Mouse (Mus musculus) urinary bladder, postnatal 36 days (tissue): Measurements from ENCODE around the gene Fpr1.
"Not testable (repeated sequence)": the region's sequence is repeated elsewhere in the genome, so short reads cannot be mapped to it uniquely, and the experiment has no call there.

Experiments used
- DNase-seq, 2 experiments: peaks; one replicate each; pipeline ENCODE4 v3.0.0; 2022; ENCODE audit warnings: low spot score in 2 of 2, mixed read lengths in 1 of 2

Fpr1 gene

DNA sequence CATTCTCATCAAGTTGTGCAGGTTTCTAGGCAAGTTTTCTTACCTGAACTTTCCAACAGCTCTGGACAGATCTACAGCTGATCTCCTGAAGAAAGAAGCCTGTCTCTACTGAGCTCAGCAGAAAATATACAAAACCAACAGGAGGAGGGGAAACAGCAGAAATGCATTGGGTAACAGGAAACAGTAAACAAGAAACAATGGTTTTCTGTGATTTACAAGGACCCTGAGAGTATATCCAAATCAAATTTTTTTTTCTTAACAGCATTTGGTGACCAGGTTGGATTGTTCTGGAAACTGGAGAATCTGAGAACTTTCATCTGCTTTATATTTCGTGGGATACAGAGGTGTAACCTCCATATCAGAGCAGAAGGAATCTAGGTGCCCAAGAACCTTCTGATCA lies at the start of gene Fpr1:
Gene Fpr1, minus strand, starts transcription at position 101 of the 400 bp plus-strand sequence.
- DNase-seq = no peak

DNA sequence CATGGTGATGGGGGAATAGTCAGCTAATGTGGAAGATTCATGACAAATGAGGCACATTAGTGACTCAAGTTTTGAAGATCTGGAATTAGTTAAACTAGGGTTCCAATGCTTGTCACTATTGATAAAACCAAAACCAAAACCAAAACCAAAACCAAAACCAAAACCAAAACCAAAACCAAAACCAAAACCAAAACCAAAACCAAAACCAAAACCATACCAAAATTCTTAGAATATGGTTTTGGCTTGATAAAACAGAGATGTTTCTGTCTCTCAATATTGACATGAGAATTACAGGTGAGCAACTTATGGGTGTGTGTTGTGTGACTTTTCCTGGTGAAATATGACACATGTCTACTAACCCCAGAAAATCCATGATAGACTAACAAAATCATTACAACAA lies 34.0 kb upstream of the Fpr1 start:
- no peak for DNase-seq

DNA sequence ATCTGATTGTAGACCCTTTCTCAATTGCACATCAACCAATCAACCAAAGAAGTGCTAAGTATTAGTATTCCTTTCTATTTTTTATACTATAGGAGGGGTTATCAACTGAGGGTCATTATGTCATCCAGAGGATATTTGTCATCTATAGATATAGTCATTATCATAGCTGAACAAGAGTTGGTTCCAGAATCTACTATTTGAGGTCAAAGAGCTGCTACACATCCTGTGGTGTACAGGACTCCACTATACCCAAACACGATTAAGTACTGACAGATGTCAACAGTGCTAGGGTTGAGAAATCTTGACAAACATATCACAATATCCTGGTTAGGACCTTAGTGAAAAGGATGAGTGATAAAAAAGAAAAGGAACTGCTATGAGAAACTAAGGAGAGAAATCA lies 33.6 kb upstream of the Fpr1 start:
- DNase-seq = no peak

DNA sequence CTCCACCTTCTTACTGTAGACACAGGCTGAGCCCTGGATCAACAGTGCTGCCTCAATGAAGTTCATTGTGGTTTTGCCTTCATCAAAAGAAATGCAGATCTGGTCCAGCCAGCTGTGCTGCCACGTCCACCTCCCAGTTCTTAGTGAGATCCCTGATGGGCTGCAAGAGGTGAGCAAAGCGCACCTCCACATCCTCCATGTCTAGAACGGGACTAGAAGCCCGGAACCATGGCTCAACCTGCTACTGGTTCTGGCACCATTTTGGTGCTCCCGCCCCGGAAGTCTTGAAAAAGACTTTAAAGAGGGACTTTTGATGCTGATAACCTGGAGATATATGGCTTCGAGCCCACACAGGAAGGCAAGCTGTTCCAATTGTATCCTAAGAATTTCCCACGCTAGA lies 28.9 kb upstream of the Fpr1 start:
- not testable (repeated sequence) for DNase-seq

DNA sequence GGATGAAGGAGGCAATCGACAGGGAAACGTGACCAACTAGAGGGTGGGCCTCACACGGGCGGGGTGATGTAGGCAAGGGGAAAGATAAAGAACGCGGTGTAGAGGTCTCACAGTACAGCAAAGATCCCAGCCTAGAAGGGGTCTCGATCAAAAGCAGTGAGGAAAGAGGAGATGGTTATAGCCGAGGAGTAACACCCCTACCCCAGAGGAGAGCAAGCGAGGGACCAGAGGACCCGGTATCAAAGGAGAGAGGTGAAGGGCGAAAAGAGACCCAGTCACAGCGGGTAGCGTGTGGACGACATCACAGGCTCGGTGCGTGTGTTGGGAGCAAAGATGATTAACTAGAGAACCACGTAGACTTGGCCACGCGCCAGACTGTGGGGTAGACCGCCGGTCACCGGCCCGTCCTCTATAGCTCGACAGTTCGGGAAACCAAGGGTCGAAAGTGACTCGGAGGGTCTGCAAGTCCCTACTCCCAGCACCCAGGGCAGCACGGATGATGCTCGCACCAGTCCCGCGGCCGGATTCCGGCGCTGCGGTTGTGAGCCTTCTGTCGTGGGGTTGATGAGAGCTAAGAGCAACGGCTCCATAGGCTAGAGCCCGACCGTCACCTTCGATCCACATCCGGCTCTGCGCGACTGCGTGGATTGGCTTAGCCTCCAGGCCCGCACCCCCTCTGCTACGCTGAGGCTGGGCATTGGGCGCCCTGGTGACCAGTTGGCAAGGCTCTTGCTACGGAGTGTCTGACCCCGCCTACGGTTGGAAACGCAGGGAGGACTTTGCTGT lies 26.1 kb upstream of the Fpr1 start:
- DNase-seq = peak; percentile 81 to 85

DNA sequence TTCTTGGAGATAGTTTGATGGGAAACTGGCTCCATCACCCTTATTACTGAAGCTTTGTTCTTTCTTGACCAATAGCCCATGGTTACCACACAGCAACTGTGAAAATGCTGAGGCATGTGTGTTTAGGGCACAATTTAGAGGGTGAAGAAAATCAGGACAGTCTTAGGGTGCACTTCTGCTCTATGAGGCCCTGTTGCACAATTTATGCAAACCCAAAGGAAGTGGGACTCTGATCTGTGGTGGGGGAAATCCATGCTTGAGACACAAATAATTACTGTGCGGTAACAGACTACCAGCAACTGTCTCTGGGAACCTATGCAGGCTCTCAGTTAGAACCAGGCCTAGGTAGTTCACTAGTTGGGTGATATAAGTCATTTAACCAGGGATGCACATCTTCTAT lies 17.0 kb upstream of the Fpr1 start:
- no peak for DNase-seq

DNA sequence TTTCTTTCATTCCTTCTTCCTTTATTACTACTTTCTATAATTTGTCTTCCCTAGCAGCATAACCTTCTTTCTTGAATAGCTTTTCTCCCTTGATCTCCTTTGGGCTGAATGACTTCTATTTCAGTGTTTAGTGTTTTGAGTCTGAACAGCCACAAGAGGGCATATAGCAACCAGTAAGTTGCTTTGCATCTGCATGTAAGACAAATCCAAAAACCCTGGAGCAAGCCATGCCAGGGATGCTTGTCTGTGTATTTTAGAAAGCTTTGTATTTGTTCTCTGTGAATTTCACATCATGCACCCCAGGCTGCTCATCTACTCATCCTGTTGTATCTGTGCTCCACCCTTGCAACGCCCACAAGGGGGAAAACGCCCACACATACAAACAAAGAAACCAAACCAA lies 15.5 kb upstream of the Fpr1 start:
- no peak for DNase-seq

DNA sequence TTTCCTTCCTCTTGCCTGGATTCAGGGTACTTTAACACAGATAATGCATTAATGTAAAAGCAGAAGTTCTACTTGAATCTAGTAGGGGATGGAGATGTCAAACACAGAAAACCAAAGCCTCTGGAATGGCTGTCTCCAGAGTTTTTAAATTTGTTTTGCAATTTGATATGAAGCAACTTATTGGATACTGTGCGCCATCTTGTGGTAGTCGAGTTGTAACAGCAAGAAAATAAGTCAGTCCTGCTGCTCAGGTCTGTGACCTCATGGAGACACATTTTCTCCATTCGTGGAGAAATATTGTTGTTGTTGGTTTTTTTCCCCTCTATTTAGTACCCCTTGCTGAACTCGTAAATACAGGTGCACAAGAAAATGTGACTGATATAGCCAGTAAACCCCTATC lies 12.3 kb upstream of the Fpr1 start:
- peak in 1 of 2 experiments; percentile 17 for DNase-seq

DNA sequence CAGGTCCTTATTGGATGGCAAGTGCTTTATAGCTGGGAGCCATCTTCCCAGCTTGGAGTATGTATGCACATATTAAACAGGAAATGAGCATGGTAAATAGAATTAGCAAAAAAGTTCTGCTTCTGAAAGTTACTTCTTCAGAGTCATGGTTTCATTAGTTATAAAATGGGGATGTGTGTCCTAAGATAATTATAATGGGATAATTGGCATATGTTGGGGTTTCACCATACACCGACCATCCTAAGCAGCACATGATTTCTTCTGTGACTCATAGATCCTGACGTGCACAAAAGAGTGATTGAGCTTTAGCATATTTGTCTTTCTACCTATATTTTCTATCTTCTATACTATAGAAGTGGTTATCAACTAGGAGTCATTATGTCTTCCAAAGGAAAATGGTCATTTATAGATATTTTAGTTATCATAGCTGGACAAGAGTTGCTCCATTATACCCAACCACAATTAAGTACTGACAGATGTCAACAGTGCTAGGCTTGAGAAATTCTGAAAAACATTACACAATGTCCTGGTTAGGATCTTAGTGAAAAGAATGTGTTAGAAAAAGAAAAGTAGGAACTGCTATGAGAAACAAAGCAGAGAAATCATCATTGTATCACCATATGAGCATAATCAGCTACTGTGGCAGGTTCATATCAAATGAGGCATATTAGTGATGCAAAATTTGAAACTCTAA lies 6.1 kb upstream of the Fpr1 start:
- no peak for DNase-seq

DNA sequence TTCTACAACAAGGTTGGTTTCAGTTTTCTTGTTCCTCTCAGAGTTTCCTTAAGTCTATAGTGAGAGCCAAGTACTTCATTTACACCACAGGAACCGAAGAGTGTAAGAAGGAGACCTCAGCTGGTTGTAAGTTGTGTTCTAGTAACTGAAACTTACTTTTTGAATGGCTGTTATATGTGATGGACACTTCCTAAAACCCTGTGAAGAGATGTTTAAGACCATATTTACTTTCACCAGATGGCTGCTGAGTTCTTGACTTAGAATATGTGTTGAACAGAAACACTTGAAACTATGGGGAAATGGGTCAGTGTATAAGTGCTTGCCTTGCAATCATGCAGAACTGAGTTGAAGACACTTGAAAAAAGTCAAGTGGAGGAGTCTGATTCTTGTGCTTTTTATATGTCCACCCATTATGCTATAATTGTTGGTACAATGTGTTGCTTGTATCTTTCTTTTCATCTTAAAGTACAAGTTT lies 4.1 kb upstream of the Fpr1 start, which contains the start of the genes Fpr2 and Fpr3:
Gene Fpr2, plus strand, starts transcription at position 51 of the 475 bp plus-strand sequence.
Gene Fpr3, plus strand, starts transcription at position 79 of the 475 bp plus-strand sequence.
- no peak for DNase-seq

DNA sequence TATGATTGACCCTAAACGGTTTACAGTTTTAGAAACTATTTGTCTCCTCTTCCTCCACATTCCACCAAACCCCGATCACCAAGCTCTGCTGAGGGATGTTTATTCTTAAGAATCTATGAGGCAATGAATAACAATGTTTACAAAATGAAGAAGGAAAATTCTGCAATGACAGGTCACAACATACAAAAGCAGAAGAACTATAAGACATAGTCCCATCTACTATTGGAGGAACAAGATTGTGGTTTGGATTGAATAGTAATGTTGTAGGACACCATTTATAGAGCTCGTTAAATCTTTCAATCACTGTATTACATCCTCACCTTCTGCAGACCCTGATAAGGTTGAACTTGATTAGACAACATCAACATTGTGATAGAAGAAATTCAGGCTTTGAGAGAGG lies 1.1 kb downstream of the Fpr1 start:
- DNase-seq = no peak

DNA sequence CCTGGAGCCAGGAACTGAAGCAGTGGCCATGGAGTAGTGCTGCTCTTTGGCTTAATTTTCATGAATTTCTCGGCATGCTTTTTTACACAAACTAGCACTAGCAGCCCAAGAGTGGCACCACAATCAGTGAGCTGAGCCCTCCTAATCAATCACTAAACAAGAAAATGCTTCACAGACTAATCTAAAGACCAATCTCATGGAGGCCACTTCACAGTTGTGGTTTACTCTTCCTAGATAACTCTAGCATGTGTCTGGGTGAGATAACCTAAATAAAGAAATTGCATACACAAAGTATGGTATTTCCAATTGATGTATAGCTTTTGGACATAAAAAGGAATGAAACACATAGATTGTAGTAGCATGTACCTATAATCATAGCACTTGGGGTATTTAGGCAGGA lies 4.4 kb downstream of the Fpr1 start:
- no peak for DNase-seq

DNA sequence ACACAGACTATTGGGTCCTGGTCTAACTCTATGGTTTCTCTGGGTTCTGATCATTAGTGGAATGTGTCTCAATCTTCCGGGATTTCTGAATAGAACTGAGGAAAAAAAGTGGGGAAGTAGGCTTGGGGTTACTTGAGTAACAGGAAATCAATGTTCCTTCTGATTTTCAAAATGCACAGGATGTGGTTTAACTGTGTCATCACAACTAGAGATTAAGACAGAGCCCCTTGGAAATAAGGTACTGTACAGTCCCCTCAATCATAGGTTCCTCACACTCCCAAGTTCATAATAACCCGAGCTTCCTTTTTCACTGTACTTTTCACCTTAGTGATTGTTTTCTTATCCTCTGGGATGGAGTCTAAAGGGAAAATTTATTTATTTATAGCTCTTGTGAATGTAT lies 12.0 kb downstream of the Fpr1 start:
- DNase-seq = no peak

DNA sequence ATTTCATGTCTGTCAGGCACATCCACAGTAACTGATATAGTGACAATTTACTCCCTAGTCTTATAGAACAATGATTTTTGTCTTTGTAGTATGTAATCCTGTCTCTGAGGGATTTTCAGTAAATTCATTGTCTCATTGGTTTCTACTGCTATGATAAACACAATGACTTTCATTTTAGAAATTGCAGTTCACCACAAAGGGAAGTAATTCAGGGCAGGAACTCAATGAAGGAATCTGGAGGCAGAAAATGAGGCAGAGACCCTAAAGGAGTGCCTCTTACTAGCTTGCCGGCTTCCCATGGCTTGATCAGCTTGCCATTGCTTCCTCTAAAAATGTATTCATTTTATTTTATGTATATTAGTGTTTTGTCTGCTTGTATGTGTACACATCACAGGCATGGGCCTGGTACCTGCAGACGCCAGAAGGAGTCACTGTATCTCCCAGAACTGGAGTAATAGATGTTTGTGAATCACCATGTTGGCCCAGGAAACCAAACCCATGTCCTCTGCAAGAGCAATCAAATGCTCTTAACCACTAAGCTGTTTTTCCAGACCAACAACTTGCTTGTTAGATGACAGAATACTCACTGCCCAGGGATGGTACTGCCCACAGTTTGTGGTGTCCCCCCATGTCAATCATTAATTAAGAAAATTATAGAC lies 12.7 kb downstream of the Fpr1 start:
- DNase-seq = no peak

DNA sequence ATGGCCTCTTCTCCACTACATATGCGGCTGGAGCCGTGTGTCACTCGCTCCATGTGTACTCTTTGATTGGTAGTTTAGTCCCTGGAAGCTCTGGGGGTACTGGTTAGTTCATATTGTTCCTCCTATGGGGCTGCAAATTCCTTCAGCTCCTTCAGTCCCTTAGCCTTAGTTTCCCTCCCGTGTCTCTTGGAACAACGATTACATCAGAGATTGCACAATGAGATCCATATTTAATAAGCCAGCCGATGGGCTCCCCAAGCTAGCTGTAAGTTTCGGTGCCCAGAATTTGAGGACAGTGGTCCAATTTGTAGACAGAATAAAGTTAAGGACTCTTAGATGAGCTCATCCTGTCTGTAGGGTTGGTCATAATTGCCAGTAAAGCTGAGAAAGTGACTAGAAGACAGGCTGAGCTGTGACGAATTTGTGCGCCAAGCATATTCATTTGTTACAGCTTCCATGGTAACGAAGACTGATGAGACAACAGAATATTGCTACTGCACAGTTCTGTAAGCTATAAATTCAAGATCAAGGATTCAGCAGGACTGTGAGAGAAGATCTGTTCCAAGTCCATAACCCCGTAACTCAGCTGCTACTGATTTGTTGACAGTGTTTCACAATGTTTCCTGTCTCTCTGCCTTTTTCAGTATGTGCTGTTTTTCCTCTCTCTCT lies 16.8 kb downstream of the Fpr1 start:
- DNase-seq = no peak

DNA sequence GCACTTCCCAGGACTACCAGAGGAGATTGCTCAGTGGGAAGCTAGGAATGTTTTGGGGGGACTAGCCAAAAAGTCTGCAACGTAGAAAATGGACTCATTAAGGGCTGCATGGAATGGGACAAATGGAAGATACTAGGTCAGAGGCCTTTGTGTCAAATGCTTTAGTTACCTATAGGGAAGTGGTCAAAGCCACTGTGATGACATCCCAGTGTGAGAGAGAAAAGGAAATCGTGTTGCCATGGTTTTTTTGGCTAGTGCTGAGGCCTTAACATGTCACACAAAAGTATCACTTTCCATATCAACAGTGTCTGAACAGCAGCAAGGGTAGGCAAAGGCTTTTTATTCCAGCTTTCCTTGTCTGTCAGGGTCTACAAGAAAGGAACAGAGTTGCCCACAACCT lies 18.6 kb downstream of the Fpr1 start:
- no peak for DNase-seq

DNA sequence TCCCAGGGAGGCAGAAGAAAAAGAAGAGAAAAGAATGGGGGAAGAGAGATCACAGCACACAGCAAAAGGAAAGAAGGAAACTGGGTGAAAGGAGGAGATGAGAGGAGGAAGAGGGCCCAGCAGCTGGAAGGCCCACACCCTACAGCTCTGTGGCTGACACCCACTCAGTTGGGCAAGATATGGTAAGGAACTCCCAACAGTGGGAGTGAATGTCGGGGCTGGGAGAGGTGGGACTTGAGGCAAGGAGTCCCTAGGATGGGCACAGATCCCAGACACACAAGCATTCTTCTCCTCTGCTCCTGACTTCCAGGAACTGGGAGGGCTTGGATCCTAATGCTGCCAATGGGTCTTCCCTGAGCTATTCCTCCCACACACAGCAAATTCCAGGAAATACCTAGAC lies 21.4 kb downstream of the Fpr1 start:
- DNase-seq = peak in 1 of 2 experiments; percentile 27

DNA sequence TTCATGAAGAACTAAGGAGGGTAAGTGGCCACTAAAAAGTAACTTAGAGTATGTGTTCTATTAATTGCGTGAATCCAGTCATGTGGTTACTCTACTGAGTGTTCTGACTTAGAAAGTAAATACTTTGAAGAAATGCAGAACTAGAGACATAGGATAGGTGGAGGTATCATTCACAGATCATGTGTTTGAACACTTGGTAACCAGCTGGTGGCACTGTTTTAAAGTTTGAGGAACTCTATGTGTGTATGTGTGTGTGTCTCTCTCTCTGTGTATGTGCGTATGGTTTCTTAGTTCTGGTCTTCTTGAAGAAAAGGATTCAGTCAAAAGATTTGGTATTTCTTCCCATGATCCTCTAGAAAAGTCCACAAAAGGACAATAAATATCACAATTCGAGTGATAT lies 23.6 kb downstream of the Fpr1 start:
- DNase-seq = no peak

DNA sequence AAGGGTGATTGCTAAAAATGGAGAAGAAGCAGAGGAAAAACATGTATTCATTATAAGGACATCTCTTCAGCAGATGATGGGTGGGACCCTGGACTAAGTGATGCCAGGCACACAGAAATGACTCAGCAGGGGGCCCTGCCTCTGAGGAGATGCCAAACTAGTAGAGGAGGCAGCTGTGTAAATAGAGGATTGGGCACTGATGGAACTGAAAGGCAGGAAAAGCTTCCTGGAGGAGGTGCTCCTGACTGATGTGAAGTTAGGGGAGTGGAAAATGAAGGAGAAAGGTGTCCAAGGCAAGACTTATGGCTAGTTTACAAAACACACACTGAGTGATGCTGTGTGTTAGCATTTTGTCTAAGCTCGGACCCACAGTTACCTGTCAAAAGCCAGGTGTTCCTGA lies 26.3 kb downstream of the Fpr1 start:
- no peak for DNase-seq

DNA sequence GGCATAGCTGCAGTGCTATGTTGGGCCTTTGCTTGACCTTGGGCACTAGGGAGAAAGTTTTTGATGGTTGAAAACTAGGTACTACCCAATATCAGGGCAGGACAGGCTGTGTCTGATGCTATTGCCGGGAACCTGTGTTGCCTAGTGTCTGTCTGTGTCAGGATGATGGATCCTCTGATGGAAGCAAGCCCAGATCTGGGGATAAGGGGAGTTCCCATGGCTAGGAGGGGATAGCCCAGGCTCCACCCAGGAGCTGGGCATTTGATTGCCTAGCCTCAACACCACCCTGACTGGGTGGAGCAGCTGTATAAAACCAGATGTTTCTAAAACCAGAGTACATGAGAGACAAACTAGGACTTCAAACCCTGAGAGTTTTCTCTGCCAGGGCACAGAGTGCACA lies 27.1 kb downstream of the Fpr1 start:
- no peak for DNase-seq

DNA sequence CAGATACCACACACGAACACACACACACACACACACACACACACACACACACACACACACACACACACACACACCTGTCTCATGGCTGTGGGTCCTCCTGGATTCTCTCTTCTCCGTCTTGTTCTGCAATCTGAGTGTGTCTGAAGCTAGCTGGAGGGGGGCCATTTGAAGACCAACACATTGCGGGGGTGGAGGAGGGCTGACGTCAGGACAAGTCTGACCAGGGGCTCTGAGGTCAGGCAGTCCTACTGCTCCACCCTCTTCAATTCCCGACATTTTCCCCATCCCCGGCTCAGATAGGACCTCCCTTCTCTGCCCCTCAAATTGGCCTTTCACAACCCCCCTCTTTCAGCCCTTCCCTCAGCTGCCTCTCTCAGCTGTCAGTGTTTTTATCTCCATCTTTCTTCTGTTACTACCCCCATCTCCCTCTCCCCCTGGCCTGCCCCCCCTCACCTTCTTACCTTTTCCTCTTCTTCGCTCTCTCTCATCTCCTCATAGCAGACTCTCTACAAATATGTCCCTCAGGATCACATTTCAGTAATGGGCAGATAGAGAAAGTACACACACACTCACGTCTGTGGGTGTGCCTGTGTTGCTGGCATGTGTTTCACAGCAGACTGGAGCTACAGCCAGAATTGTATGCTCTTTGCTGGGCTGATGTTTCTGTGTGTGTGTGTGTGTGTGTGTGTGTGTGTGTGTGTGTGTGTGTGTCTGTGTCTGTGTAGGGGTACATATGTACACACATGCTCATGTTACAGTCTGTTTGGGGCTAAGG lies 28.5 kb downstream of the Fpr1 start, which contains the start of gene Has1:
Gene Has1, minus strand, starts transcription at position 142 of the 775 bp plus-strand sequence.
- no peak for DNase-seq
